Mouse (Mus musculus): Measurements from ENCODE around the gene Ccdc59. TPM values are rescaled to one million over a fixed set of nuclear protein-coding genes. Genes with fewer than 3 reads are reported as not detected.

Ccdc59 gene
- 13.9 and 22.5 TPM in 2 replicates for polyA plus RNA-seq (2012)

GRCm38 (mm10) chr10:105840928-105841888, at the start of gene Ccdc59, which contains the start of gene Mettl25:
TSS of gene Ccdc59 (plus strand) at chr10:105841067.
TSS of gene Mettl25 (minus strand) at chr10:105841380.

Other genes with a start within 250 kb of the Ccdc59 start
- gene Mettl25, start 313 bp downstream of the Ccdc59 start, polyA plus RNA-seq (2012), result 5.9 and 7.3 TPM in 2 replicates